Mouse (Mus musculus) kidney, adult 2 months (tissue): ENCODE data around the gene Ifitm6. TPM values are rescaled to one million over a fixed set of nuclear protein-coding genes. Genes with fewer than 3 reads are reported as not detected.
A peak's percentile ranks its signal among the peaks of the same experiment; 100 is the strongest.

Experiments
- DNase-seq: peaks from one replicate; pipeline ENCODE4 v3.0.0; 2021
- H3K27ac ChIP-seq: fragments of 200-500 bp; 2 replicates; pipeline ENCODE4 v1.5.1; 2012; ENCODE audit warnings: low read depth, low read length, control low read depth, inconsistent platforms; ENCODE audit not compliant: insufficient read depth
- H3K27me3 ChIP-seq: fragments of 200-500 bp; replicated peaks from 2 replicates; pipeline ENCODE4 v1.6.1; 2012; ENCODE audit warnings: mild to moderate bottlenecking, moderate library complexity, low read length, inconsistent platforms; ENCODE audit not compliant: control insufficient read depth, insufficient read depth
- H3K36me3 ChIP-seq: fragments of 200-500 bp; 2 replicates; pipeline ENCODE4 v1.6.1; 2012; ENCODE audit warnings: mild to moderate bottlenecking, moderate library complexity, low read length, inconsistent platforms; ENCODE audit not compliant: control insufficient read depth, insufficient read depth
- H3K4me1 ChIP-seq: fragments of 200-500 bp; 2 replicates; pipeline ENCODE4 v1.6.1; 2011; ENCODE audit warnings: low read length; ENCODE audit not compliant: control insufficient read depth, insufficient read depth
- H3K4me3 ChIP-seq: fragments of 200-500 bp; 2 replicates; pipeline ENCODE4 v1.5.1; 2011; ENCODE audit warnings: mild to moderate bottlenecking, low read depth, low read length, control low read depth; ENCODE audit not compliant: insufficient read depth
- CTCF ChIP-seq: fragments of 200-500 bp; conservative IDR thresholded peaks from 2 replicates; pipeline ENCODE4 v1.5.1; 2011; ENCODE audit warnings: low read depth, mild to moderate bottlenecking, control low read depth, low read length, moderate library complexity, mixed read lengths; ENCODE audit not compliant: insufficient read depth, insufficient read length
- POLR2A ChIP-seq: fragments of 200-500 bp; IDR thresholded peaks from one replicate; pipeline ENCODE4 v1.6.1; 2011; ENCODE audit warnings: low read depth, low read length, control low read depth
- WGBS: fragments of 180-500 bp; shearing (Covaris S2); methylation state at CpG from one replicate; pipeline ENCODE4 v1.1.7; 2018; 5-methylcytosine and 5-hydroxymethylcytosine counted together
- polyA plus RNA-seq: library from polyadenylated mRNA; depleted of rRNA; stranded (reverse); fragments of >200 nt; gene quantifications from 2 replicates; pipeline ENCODE4 v1.2.3, GENCODE M21; 2012

The Ifitm6 gene
- polyA plus RNA-seq, 1 experiment = 2.3 TPM

DNA sequence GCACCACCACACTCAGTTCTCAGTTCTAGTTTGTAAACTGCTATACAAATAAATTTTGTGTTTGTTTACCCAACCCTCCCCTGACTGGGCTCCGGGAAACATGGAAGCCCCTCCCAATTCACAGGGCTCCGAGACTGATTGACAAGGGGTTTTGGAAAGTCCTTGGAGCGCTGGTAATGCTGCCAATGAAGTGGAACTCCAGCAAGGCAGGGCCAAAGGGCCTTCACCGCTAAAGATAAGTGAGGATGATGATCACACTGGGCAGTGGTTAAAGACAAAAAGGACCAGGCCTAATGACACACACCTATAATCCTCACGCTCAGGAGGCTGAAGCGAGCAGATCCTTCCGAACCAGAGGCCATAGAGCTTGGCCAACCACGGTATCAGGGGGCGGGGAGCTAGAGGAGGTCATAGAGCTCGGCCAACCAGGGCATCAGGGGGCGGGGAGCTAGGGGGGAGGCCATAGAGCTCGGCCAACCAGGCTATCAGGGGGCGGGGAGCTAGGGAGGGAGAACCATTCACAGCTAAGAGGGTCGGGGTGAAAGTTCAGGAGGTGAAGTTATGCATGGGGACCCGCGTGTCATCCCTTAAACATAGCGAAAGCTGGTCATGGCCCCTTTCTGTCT, 33.4 kb upstream of the Ifitm6 start:
- Histone ChIP-seq H3K27me3 (no peaks in the 10 kb centered on the region), H3K27ac (no peak overlapping the region), H3K36me3 (no peaks in the 10 kb centered on the region), H3K4me1 (peaks cover 3% of the 10 kb centered on the region; the same call in 1 of the 2 replicates), H3K4me3 (no peak overlapping the region)
- WGBS = 71% methylated on average over 17 of the region's 17 CpGs
- TF ChIP-seq CTCF (no peak), POLR2A (no peak)
- peak; percentile 20 for DNase-seq

DNA sequence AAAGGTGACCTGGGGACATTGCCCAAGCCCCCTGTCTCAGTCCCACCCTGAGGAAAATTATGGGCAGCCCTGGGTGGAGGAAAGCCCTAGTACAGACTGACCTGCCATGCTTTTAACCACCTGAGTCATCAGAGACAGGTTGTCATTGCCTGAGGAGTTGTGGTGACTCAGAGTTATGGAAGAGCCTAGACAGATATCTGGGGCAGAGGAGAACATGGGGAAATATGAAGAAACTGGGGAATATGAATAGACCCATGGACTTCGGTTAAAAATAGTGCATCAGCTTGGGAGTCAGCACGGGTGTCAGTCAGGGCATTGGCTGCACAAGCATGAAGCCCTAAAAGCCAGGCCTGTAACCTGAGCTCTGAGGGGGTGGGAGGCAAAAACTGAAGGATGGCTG, 31.6 kb upstream of the Ifitm6 start:
- Histone ChIP-seq H3K4me1 (peaks cover 3% of the 10 kb centered on the region; the same call in 1 of the 2 replicates), H3K27ac (no peak overlapping the region), H3K27me3 (no peaks in the 10 kb centered on the region), H3K36me3 (no peaks in the 10 kb centered on the region), H3K4me3 (no peak overlapping the region)
- TF ChIP-seq POLR2A = no peak
- TF ChIP-seq CTCF = no peak
- DNase-seq = no peak
- WGBS = 58% methylated on average over 2 of the region's 2 CpGs

DNA sequence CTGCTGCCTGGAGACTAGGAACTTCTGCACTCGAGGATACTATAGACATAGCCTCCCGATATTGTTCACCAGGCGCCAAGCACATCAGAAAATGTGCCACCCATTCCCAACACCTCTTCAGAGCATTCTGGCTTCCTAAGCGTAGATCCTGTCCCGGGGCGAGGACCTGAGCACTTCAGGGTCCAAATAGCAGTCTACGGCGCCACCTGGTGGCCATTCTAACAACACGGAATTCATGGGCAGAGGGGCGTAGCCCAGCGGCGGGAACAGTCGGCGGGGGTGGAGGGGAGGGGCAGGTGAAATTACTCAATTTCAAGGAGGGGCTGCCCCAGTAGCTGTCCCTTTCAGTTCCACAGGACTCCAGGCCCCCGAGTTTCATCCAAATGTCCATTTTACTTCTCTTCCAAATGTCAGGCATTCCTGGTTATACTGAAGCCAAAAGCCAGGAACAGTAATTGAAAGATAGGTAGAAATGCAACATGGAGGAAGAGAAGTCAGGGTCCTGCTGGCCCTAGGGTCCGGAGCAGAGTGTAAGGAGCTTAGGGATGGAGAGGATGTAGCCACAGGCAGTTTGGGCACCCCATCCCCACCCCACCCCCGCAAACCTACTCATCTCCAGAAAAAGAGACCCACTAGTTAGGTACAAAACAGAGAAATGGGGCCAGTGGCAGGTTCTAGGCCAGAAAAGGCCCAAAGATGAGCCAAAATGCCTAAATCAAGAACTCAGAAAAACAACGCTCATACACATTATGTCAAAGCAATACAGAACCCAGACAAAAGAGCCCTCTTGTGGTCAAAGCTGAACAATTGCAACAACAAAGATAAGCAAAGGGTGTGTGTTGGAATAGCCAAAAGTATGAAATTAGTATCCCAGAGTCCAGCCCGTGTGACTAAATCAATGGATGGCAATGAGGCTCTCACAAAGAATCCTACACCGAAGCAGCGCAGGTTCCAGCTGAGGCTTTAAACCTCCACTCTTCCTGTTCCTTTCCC, 30.8 kb upstream of the Ifitm6 start:
- Histone ChIP-seq H3K4me1 (peaks cover 3% of the 10 kb centered on the region; the same call in 1 of the 2 replicates), H3K4me3 (peak overlapping the region; percentile 40), H3K27ac (peak overlapping the region; percentile 75; the same call in 1 of the 2 replicates), H3K36me3 (no peaks in the 10 kb centered on the region), H3K27me3 (no peaks in the 10 kb centered on the region)
- no peak for TF ChIP-seq POLR2A
- TF ChIP-seq CTCF = peak; percentile 88
- DNase-seq = peak; percentile 95
- WGBS = 9% methylated on average over 21 of the region's 21 CpGs

DNA sequence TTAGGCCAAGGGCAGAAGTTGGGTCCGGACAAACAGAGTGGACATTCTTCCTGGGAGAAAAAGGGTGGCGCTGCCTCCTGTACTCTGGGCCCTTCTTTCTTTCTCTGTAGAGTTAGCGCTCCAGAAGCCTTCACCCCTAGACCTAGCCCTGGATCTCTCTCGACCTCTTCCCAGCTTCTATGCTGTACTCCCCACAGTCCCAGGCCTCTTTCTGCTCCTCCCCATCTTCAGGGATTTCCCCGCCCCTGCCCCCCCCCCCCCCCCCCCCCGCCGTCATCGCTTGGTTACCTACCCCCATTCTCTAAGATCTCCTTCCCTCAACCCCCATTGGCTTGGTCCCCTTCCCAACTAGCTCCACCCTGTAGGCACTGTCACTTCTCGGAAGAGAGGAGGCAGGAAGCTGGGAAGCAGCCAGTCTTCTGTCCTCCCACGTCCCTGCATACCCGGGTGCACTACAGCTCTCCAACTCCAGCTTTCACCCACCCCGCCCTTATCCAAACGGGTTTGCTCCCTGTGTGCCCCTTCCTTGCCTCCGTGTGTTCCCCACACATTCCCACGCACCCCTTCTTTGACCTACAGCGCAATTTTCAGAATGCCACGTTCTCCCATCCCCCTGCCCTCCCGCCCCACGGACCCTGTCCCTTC, 30.0 kb upstream of the Ifitm6 start:
- H3K27ac ChIP-seq = peak overlapping the region; percentile 88
- WGBS = 10% methylated on average over 17 of the region's 19 CpGs
- no peaks in the 10 kb centered on the region for H3K27me3 ChIP-seq
- peak overlapping the region; percentile 40 for H3K4me3 ChIP-seq
- peaks cover 3% of the 10 kb centered on the region; the same call in 1 of the 2 replicates for H3K4me1 ChIP-seq
- peak; percentile 58 for TF ChIP-seq POLR2A
- no peak for TF ChIP-seq CTCF
- H3K36me3 ChIP-seq = no peaks in the 10 kb centered on the region
- peak; percentile 89 for DNase-seq

DNA sequence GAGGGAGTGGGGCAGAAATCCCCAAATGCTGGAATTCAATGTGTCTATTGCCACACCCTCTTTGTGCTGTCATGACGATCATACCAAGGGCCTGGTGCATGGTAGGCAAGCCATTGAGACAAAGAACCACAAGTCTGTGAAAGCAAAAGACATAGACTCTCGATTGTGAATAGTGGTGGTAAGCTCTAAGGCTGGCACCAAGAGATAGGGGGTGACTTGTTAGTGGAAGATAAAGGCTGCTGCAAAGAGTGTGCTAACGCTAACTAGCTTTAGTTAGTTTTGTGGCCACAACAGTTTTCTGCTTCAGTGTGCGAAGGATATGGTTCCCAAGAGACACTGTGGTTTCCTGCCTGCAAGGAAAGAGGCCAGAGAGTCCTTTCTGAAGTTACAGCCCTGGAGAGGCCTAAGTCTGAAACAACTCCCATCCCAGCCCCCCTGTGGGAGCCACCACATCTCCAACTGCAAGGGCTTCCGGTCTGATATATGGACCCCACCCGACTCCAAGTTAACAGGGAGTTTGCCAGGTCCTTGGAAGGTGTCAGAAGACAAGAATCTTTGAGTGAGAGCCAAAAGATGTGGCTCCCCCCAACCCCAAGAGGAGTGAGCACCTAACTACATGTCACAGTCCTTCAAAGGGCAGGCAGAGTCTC, 29.3 kb upstream of the Ifitm6 start:
- Histone ChIP-seq H3K27ac (peak overlapping the region; percentile 88), H3K36me3 (no peaks in the 10 kb centered on the region), H3K4me3 (no peak overlapping the region), H3K4me1 (peaks cover 3% of the 10 kb centered on the region; the same call in 1 of the 2 replicates), H3K27me3 (no peaks in the 10 kb centered on the region)
- peak; percentile 45 for DNase-seq
- TF ChIP-seq POLR2A = no peak
- TF ChIP-seq CTCF = no peak
- WGBS = 65% methylated on average over 6 of the region's 6 CpGs

DNA sequence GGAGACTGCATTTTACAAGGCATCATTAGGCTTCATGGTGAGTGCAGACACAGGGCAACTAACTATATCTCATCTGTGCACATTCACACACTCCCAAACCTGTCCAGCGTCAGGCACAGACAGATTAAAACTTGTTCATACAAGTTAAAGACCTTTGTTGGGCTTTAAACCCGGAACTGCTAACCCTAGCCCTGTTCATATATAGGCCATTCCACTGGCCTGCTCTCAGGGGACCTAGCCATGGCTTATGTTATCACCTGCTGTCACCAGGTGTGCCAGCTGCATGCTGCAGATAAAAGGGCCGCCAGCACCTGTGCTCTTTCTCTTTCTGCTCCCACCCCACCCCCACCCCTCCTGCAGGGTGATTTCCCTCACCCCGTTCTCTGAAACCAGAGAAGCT, 24.8 kb upstream of the Ifitm6 start:
- Histone ChIP-seq H3K27me3 (no peaks in the 10 kb centered on the region), H3K27ac (no peak overlapping the region), H3K4me3 (no peak overlapping the region), H3K36me3 (no peaks in the 10 kb centered on the region), H3K4me1 (no peaks in the 10 kb centered on the region; the same call in 1 of the 2 replicates)
- no peak for TF ChIP-seq POLR2A
- TF ChIP-seq CTCF = no peak
- 76% methylated on average over 4 of the region's 4 CpGs for WGBS
- DNase-seq = no peak
